Mouse (Mus musculus): Measurements from ENCODE around the gene Myg1. TPM values are rescaled to one million over a fixed set of nuclear protein-coding genes. Genes with fewer than 3 reads are reported as not detected.
A peak's percentile ranks its signal among the peaks of the same experiment; 100 is the strongest.
"Not testable (repeated sequence)": the region's sequence is repeated elsewhere in the genome, so short reads cannot be mapped to it uniquely, and the experiment has no call there.

Gene Myg1
- polyA plus RNA-seq (2017; shearing (Covaris generic)) = 100 to 1,000 TPM; 109 to 120 TPM

GRCm38 (mm10) chr15:102331610-102332015, at the start of gene Myg1:
Myg1 (plus strand) TSS chr15:102331709.
- ATAC-seq = peak; percentile 99

DNA sequence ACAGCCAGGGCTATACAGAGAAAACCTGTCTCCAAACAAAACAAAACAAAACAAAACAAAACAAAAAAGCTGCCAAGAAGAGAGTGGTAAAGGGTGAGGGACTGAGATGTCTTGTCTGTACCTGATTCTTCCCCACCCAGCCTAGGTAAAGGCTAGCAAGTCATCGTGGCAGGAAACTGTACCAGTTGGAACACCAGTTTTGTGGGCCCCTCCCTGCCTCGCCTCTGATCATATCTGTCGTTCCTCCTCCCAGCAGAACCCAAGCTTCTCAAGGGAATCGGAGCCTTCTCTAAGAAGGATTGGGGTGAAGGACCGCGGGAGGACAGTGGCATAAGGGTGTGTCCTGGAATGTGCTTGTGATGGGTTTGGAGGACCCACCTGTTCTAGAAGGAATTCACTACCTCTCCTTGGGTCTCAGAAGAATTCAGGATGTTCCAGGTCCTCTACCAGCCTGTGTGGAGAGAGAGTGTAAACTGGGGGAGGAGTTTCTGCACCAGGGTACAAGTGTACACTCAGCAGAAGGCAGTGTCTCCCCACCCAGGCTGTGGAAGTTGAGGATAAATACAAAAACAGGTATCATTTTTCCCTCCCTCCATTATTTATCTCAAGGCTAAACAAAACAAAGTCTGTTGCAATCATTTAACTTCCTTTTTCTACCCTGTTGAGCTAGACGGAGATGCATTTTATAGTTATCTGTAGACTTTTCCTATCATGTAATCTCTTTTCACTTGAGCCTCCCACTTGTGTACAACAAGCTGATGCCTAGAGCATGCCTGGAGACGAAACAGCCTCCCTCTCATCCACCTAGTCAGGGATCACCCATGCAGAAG, 48.8 kb upstream of the Myg1 start:
- ATAC-seq = no peak

DNA sequence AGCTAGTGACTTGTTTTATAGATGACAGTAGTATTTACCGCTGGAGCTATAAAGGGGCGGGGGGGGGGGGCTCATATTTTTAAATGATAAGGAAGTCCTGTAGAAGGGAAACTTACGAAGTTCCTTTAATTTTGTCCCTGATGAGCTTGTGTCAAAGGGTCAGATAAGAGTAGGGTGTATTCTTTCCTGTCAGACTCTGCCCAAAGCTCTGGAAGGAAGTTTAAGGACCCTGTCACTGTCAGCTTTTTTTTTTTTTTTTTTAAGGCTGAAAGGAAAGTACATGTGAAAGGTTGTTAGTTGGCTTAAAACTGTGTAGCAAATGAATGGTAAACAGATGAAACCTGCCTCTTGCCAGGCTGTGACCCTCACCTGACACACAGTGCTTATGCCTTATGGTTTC, 47.9 kb upstream of the Myg1 start:
- ATAC-seq = no peak

DNA sequence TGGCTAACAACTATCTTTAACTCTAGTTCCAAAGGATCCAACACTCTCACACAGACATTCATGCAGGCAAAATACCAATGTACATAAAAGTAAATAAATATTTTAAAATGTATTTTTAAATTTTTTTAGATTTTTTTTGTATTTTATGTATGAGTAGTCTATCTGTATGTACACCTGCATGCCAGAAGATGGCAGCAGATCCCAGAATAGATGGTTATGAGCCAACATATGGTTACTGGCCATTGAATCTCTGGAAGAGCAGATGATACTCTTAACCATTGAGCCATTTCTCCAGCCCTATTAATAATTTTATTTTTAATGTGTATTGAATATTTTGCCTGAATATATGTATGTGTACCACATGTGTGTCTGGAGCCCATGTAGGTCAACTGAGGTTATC, 44.1 kb upstream of the Myg1 start:
- no peak for ATAC-seq

DNA sequence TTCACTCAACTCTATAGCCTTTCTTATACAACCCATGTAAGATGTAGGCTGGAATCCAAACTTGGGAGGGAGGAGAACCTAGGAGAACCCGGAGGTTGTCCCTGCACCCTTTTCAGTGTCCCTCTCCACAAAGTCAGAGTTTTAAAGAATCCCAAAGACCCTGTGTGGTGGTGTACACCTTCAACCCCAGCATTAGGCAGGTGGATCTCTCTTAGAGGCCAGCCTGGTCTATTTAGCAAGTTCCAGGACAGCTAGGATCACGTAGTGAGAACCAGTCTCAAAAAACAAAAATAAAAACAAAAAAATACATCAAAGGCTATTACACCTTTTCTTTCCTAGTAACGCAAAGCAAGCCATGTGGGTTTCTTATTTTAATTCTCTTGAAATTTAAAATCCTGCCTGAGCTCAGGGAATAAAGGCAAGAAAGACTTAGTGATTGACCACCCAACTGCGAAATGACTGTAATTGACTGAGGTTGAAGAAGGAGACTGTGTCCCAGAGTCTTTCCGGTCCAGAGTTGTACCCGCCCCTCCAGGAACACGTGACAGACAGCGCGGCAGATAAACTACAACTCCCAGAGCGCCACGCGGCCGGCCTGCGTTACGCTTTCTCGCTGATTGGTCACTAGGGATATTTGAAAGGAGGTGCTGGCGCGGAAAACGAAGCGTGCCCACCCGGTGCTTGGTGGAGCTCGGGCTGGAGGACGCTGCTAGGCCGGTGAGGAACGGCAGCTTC, 35.7 kb upstream of the Myg1 start, which contains the start of gene Espl1:
TSS of gene Espl1 (plus strand) at position 634 of the 735 bp plus-strand sequence.
- peak; percentile 100 for ATAC-seq

DNA sequence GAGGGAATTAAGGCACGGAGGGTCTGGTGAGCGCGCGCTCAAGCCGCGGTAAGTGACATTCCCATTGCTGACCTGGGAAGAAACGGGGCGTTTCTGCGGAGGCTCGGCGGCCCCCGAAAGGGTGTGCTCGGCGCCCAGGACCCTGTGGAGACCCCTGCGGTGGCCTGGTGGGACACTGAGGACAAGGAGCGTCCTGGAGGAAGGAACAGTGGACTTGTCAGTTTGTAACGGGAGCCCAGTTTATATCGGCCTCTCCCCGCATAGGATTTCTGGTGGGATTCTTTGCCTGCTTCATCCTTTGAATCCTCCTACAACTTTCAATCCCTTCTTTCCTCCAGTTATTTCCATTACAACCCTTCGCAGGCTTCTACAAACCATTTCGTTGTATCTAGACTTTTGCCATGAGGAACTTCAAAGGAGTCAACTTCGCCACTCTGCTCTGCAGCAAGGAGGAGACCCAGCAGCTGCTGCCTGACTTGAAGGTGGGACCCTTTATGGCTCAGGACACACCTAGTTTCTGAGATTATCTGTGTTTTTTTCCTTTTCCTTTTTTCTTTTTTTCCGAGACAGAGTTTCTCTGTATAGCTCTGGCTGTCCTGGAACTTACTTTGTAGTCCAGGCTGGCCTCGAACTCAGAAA, 35.0 kb upstream of the Myg1 start:
- no peak for ATAC-seq

- no peak for ATAC-seq
Measured at GRCm38 (mm10) chr15:102302542-102302941, 29.0 kb upstream of the Myg1 start.

- ATAC-seq = no peak
Measured at GRCm38 (mm10) chr15:102308717-102309116, 22.8 kb upstream of the Myg1 start.

DNA sequence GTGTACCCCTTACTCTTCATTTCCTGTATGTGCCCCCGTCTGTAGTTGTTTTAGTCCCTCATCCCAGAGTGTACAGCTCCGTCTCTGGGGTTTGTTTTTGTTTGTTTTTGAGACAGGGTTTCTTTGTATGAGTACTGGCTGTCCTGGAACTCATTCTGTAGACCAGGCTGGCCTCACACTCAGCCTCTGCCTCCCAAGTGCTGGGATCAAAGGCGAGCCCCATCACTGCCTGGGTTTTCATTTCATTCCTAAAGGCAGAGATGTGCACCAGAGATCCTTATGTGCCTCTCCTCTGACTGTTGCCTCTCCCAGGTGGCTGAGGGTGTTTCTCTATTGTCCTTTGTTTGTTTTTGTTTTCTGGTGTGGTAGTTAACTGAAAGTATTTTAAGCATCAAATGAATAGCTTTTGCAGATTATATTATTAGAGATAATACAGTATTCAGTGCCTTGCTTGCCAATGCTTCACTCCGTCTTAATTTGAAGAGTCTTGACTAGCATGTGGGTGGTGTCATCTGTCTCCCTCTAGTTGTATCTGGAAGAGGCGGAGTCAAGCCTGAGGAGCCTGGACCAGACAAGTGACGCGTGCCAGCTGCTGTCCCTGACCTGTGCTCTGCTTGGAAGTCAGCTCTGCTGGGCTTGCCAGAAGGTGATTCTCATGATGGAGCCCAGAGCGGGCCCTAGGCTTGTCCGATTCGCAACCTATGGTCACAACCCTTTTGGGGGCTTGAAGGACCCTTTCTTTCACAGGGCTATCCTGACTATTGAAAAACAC, 21.2 kb upstream of the Myg1 start:
- no peak for ATAC-seq

DNA sequence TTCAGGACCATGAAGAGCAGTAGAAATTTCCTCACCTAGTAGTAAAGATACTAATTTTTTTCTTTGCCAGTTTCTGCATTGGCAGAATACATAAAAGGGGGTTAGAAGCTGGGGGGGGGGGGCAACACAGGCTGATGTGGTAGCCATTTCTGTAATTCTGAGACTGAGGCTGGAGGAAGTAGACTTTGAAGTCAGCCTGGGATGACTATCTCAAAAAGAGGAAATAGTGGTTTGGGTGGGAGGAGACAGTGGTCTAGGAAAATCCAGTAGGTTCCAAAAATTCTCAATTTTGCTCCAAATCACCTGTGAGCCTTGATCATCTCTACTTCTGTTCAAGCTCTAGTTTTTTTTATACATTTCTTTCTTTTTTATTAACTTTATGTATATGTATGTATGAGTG, 20.0 kb upstream of the Myg1 start:
- ATAC-seq = no peak

DNA sequence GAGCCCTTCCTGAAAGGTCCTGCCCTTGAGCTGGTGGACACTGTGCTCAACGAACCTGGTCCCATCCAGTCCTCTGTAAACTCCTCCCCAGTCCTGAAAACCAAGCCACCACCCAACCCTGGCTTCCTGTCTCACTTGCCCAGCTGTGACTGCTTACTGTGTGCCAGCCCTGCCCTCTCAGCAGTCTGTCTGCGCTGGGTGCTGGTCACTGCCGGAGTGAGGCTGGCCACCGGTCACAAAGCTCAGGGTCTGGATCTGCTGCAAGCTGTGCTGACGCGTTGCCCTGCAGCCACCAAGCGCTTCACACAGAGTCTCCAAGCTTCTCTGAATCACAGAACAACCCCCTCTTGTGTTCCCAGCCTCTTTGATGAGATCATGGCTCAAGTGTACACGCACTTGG, 16.2 kb upstream of the Myg1 start:
- no peak for ATAC-seq

GRCm38 (mm10) chr15:102316263-102316662, 15.2 kb upstream of the Myg1 start:
- peak; percentile 52 for ATAC-seq

GRCm38 (mm10) chr15:102324654-102325473, 6.6 kb upstream of the Myg1 start:
- ATAC-seq = no peak

GRCm38 (mm10) chr15:102326022-102326576, 5.4 kb upstream of the Myg1 start, which contains the start of gene Pfdn5:
Pfdn5 (plus strand) TSS chr15:102326116.
- ATAC-seq = peak; percentile 94

DNA sequence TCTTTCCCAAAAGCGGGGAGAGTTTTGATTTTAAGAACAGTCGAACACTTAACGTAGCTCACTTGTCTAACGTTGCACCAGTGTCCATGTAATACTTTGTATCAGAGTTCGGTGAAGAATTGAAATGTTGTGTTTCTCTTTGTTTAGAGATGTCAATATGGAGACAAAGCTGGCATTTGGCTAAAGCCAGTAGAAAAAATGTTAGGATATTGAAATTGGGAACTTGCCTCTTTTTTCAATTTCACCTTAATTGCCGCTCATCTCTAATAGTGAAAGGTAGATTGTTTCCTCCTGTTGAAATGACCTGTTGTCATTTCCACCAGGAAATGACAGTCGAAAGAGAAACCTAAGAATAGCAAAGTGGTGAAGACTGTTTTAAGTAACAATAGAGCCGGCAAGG, 4.6 kb upstream of the Myg1 start:
- ATAC-seq = no peak

DNA sequence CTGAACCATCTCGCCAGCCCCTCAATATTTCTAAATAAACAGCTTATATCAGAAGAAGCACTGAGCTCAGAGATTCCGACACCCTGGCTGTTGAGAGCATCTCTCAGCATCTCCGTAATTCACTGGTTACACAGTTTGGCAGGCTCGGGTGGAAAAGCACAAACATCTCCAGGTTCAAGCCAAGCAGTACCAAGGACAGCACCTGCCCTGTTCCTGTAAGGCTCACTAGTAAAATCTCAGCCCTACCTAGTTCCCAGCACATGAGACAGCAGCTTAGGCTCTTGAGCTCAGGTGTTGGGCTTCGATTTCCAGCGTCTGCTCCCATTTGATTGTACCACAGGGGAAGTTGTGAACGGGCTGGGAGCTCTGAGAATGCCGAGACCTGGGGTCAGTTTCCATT, 3.7 kb downstream of the Myg1 start:
- no peak for ATAC-seq

- not testable (repeated sequence) for ATAC-seq
Measured at GRCm38 (mm10) chr15:102335925-102336324, 4.4 kb downstream of the Myg1 start.

- no peak for ATAC-seq
Measured at GRCm38 (mm10) chr15:102336946-102337345, 5.4 kb downstream of the Myg1 start.

DNA sequence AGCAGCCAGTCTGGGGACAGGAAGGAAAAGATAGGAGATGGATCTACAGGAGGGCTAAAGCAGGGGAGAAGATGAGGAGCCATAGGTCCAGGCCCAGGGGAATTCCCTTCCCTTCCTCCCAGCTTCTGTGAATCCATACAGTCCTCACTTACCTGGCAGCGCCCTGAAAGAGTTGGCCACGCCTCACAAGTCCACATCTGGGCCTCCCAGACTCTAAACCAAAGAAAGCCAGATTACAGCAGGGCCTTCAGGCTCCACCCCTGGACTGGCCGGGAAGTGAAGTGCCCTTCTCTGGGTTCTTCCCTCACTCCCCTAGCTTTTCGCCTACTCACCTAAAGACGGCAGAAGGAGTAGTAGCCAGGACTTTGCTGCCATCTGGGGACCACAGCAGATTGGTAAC, 8.1 kb downstream of the Myg1 start:
- no peak for ATAC-seq

DNA sequence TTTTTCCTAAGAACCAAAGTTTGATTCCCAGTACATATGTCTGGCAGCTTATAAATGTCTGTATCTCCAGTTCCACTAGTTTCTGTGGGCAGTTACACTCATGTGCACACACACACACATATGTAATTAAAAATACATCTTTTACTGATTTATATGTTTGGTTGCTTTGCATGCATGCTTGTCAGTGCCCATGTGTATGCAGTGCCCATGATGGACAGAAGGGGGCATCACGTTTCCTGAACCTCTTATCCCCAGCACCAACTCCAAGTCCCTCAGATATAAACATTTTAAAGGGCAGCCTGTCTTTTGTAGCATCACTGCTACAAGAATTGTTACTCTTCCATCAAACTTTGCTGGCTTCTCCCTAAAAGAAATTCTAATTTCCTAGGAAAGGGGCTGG, 10.1 kb downstream of the Myg1 start:
- ATAC-seq = peak; percentile 54

- ATAC-seq = no peak
Measured at GRCm38 (mm10) chr15:102344490-102344889, 13.0 kb downstream of the Myg1 start.

Data from activated CD4-positive, CD25-positive, alpha-beta regulatory T cell, adult 4 months (primary cell).